Mouse (Mus musculus) limb, embryonic 14.5 days (tissue): ENCODE results near the gene Txndc11. TPM values are rescaled to one million over a fixed set of nuclear protein-coding genes. Genes with fewer than 3 reads are reported as not detected.

Experiments
- ATAC-seq: fragments of 200-750 bp; cut with Nextera tagmentation; 2 replicates; pipeline ENCODE4 v1.8.0; 2017; ENCODE audit warnings: low read depth, moderate number of reproducible peaks, moderate TSS enrichment; ENCODE audit not compliant: low FRiP score
- DNase-seq: peaks from one replicate; pipeline ENCODE4 v3.0.0-alpha.2; 2015; ENCODE audit warnings: low spot score
- H3K27ac ChIP-seq: fragments of 300-500 bp; sonication (generic); replicated peaks from 2 replicates; pipeline ENCODE4 v1.5.1; 2014; ENCODE audit warnings: low read depth, mild to moderate bottlenecking, low read length, moderate library complexity, mixed read lengths
- H3K27me3 ChIP-seq: fragments of 300-500 bp; sonication (generic); 2 replicates; pipeline ENCODE4 v1.6.1; 2014; ENCODE audit warnings: low read length, mixed read lengths; ENCODE audit not compliant: control insufficient read depth, insufficient read depth
- H3K36me3 ChIP-seq: fragments of 300-500 bp; sonication (generic); 2 replicates; pipeline ENCODE4 v1.6.1; 2014; ENCODE audit warnings: mild to moderate bottlenecking, low read length, moderate library complexity, mixed read lengths; ENCODE audit not compliant: control insufficient read depth, insufficient read depth
- H3K4me1 ChIP-seq: fragments of 300-500 bp; sonication (generic); 2 replicates; pipeline ENCODE4 v1.6.1; 2014; ENCODE audit warnings: antibody characterized with exemption, low read length, mixed read lengths; ENCODE audit not compliant: control insufficient read depth, insufficient read depth
- H3K4me2 ChIP-seq: fragments of 300-500 bp; sonication (generic); replicated peaks from 2 replicates; pipeline ENCODE4 v1.6.1; 2014; ENCODE audit warnings: low read depth, mild to moderate bottlenecking, low read length, moderate library complexity; ENCODE audit not compliant: severe bottlenecking
- H3K4me3 ChIP-seq: fragments of 300-500 bp; sonication (generic); replicated peaks from 2 replicates; pipeline ENCODE4 v1.5.1; 2014; ENCODE audit warnings: low read length
- H3K9ac ChIP-seq: fragments of 300-500 bp; sonication (generic); 2 replicates; pipeline ENCODE4 v1.6.1; 2014; ENCODE audit warnings: mild to moderate bottlenecking, low read depth, low read length, moderate library complexity; ENCODE audit not compliant: severe bottlenecking
- H3K9me3 ChIP-seq: fragments of 300-500 bp; sonication (generic); 2 replicates; pipeline ENCODE4 v1.6.1; 2016; ENCODE audit warnings: low read length; ENCODE audit not compliant: control insufficient read depth
- POLR2A ChIP-seq: fragments of 200-500 bp; IDR thresholded peaks from 2 replicates; pipeline ENCODE4 v1.8.0; 2012; ENCODE audit warnings: inconsistent platforms, mild to moderate bottlenecking, moderate library complexity, borderline replicate concordance; ENCODE audit not compliant: insufficient read depth, insufficient read length; ENCODE audit errors: extremely low read depth
- WGBS: fragments of 180-500 bp; shearing (Covaris S2); extraction: QIAGEN DNeasy Blood & Tissue Kit; methylation state at CpG from one replicate; pipeline ENCODE4 v1.1.7; 2014; 5-methylcytosine and 5-hydroxymethylcytosine counted together
- polyA plus RNA-seq, 2 experiments: library from polyadenylated mRNA; depleted of rRNA in 1 of 2; stranded (reverse) in 1 of 2; unstranded in 1 of 2; fragments of >200 nt; fragmentation: Nextera tagmentation in 1 of 2; extraction: Ambion mirVana in 1 of 2; gene quantifications; 2 replicates each; pipeline versions ENCODE4 v1.2.1 to v1.2.3; 2012 to 2014

Gene Txndc11
- polyA plus RNA-seq, 2 experiments: 36.9 to 45.0 TPM

DNA sequence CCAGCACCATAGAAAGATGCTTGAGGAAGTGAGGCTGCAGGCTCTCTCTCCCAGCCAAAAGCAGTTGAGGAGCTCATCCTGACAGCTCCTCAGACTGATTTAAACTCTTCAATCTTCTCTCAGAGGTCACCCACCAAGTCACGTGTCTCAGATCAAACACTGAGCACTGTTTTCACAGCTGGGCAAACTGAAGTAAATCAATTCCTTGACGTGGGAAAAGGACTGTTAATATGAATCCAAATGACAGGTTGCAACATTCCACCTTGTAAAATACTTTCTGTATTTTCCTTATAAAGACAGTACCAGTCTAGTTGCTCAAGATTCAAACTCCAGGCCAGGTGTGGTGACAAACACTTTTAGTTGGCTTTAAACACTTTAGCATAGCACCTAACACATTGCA is 1.6 kb downstream of the Txndc11 start:
- peak overlapping the region; percentile 90 for H3K9ac ChIP-seq
- H3K27me3 ChIP-seq: no peaks in the 10 kb centered on the region
- H3K36me3 ChIP-seq: peaks cover 27% of the 10 kb centered on the region
- peaks cover 17% of the 10 kb centered on the region for H3K4me1 ChIP-seq
- no peak overlapping the region for H3K27ac ChIP-seq
- no peak for ATAC-seq
- peak overlapping the region; percentile 80 for H3K4me2 ChIP-seq
- no peak for TF ChIP-seq POLR2A
- H3K9me3 ChIP-seq: no peaks in the 10 kb centered on the region
- WGBS: 2% methylated on average over 2 of the region's 2 CpGs
- peak overlapping the region; percentile 89 for H3K4me3 ChIP-seq
- DNase-seq: no peak

- 93% methylated on average over 11 of the region's 11 CpGs for WGBS
- Histone ChIP-seq H3K4me1 (peaks cover 8% of the 10 kb centered on the region), H3K9me3 (no peaks in the 10 kb centered on the region), H3K4me2 (no peak overlapping the region), H3K27me3 (no peaks in the 10 kb centered on the region), H3K36me3 (peaks cover 42% of the 10 kb centered on the region), H3K9ac (no peak overlapping the region), H3K27ac (no peak overlapping the region), H3K4me3 (no peak overlapping the region)
- no peak for TF ChIP-seq POLR2A
- no peak for DNase-seq
- ATAC-seq: no peak
These were observed 6.1 kb downstream of the Txndc11 start for GRCm38 (mm10) chr16:11128301-11128700.

GRCm38 (mm10) chr16:11125371-11125770 is 9.1 kb downstream of the Txndc11 start:
- no peak for TF ChIP-seq POLR2A
- Histone ChIP-seq H3K4me2 (no peak overlapping the region), H3K9ac (no peak overlapping the region), H3K27ac (no peak overlapping the region), H3K27me3 (no peaks in the 10 kb centered on the region), H3K4me1 (no peaks in the 10 kb centered on the region), H3K9me3 (no peaks in the 10 kb centered on the region), H3K4me3 (no peak overlapping the region), H3K36me3 (peaks cover 64% of the 10 kb centered on the region)
- 87% methylated on average over 2 of the region's 2 CpGs for WGBS
- DNase-seq (no peak), ATAC-seq (no peak)

- no peak for ATAC-seq
- no peak overlapping the region for H3K27ac ChIP-seq
- no peaks in the 10 kb centered on the region for H3K27me3 ChIP-seq
- peaks cover 74% of the 10 kb centered on the region for H3K36me3 ChIP-seq
- H3K4me1 ChIP-seq: no peaks in the 10 kb centered on the region
- TF ChIP-seq POLR2A: no peak
- H3K9me3 ChIP-seq: no peaks in the 10 kb centered on the region
- no peak overlapping the region for H3K4me2 ChIP-seq
- DNase-seq: no peak
- H3K9ac ChIP-seq: no peak overlapping the region
- H3K4me3 ChIP-seq: no peak overlapping the region
- 97% methylated on average over 1 of the region's 1 CpGs for WGBS
These were observed 10.3 kb downstream of the Txndc11 start for GRCm38 (mm10) chr16:11124110-11124509.

DNA sequence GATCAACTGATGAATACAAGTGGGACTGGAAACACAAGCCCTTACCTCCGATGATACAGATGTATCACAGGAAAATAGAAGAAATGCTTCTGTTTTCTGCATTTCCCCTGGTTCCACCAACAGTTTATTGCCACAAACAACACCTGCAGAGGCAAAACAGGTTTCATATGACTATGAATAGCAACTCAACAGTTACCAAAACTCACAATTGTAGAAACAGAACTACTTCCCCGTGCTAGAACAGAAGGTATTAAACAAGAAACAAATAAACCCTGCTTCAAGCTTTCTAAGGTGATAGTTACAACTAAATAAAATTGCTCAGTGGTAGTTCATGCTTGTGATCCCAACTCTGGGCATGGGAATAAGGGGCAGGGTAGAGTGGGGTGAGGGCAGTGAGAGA is 11.8 kb downstream of the Txndc11 start:
- no peaks in the 10 kb centered on the region for H3K4me1 ChIP-seq
- peaks cover 71% of the 10 kb centered on the region for H3K36me3 ChIP-seq
- no peak overlapping the region for H3K4me3 ChIP-seq
- no peak for TF ChIP-seq POLR2A
- WGBS: 90% methylated on average over 2 of the region's 2 CpGs
- no peaks in the 10 kb centered on the region for H3K9me3 ChIP-seq
- H3K4me2 ChIP-seq: no peak overlapping the region
- no peak for ATAC-seq
- H3K27me3 ChIP-seq: no peaks in the 10 kb centered on the region
- no peak for DNase-seq
- H3K9ac ChIP-seq: no peak overlapping the region
- H3K27ac ChIP-seq: no peak overlapping the region

DNA sequence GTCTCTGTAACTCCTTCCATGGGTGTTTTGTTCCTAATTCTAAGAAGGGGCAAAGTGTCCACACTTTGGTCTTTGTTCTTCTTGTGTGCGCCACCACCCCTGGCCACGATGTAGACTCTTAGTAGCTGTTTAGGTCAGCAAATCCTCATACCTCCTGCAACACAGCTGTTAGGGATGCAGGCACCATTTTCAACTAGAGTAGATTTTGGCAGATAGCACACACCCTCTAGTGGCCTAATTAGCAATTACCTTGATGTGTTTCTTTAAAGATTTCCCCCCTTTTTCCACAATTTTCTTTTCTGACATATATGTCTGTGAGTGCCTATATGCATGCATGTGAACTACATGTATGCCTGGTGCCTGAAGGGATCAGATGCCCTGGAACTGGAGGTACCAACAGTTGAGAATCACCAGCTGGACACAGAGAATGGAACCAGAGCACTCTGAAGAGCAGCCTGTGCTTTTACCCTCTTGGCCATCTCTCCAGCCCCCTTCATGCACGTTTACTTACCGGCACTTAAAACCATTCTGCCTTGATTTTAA is 25.2 kb downstream of the Txndc11 start:
- no peaks in the 10 kb centered on the region for H3K27me3 ChIP-seq
- H3K4me3 ChIP-seq: no peak overlapping the region
- TF ChIP-seq POLR2A: no peak
- H3K36me3 ChIP-seq: peaks cover 23% of the 10 kb centered on the region
- ATAC-seq: no peak
- H3K27ac ChIP-seq: no peak overlapping the region
- no peaks in the 10 kb centered on the region for H3K9me3 ChIP-seq
- 76% methylated on average over 4 of the region's 4 CpGs for WGBS
- H3K4me1 ChIP-seq: no peaks in the 10 kb centered on the region
- peak; percentile 49 for DNase-seq
- H3K9ac ChIP-seq: no peak overlapping the region
- no peak overlapping the region for H3K4me2 ChIP-seq
